Mouse (Mus musculus) G1E (cell line): ENCODE measurements at regions not wholly inside any gene's neighbourhood (a gene's known extent, or its start where the extent isn't known, plus 50 kb on each side); places are given as distances from the start of the nearest gene placed in this dataset.
A peak's percentile ranks its signal among the peaks of the same experiment; 100 is the strongest.

Experiments used
- ATAC-seq: 2 replicates; pipeline ENCODE4 v1.8.0; 2016; ENCODE audit warnings: mild to moderate bottlenecking; ENCODE audit not compliant: insufficient number of reproducible peaks, poor library complexity, low FRiP score, severe bottlenecking; ENCODE audit errors: extremely low read depth
- DNase-seq: peaks from one replicate; pipeline ENCODE4 v3.0.0; 2012; ENCODE audit warnings: low spot score
- H3K27me3 ChIP-seq: 2 replicates; pipeline ENCODE4 v1.6.1; 2012; ENCODE audit warnings: mild to moderate bottlenecking, low read length, inconsistent platforms; ENCODE audit not compliant: insufficient read depth
- H3K36me3 ChIP-seq: replicated peaks from 2 replicates; pipeline ENCODE3; 2012; ENCODE audit warnings: mild to moderate bottlenecking, inconsistent platforms
- H3K4me1 ChIP-seq: 2 replicates; pipeline ENCODE4 v1.6.1; 2012; ENCODE audit warnings: low read depth, low read length, inconsistent platforms, mixed read lengths; ENCODE audit not compliant: insufficient read depth
- H3K4me3 ChIP-seq: 2 replicates; pipeline ENCODE4 v1.5.1; 2012; ENCODE audit warnings: low read depth, mild to moderate bottlenecking, inconsistent platforms, low read length, moderate library complexity, mixed read lengths
- H3K9me3 ChIP-seq: replicated peaks from 2 replicates; pipeline ENCODE4 v1.6.1; 2012; ENCODE audit warnings: inconsistent platforms
- CTCF ChIP-seq: IDR thresholded peaks from 2 replicates; pipeline ENCODE4 v1.5.1; 2012; ENCODE audit warnings: low read depth, low read length, inconsistent platforms, mixed read lengths
- GATA1 ChIP-seq: IDR thresholded peaks from 2 replicates; pipeline ENCODE4 v1.6.1; 2012; ENCODE audit warnings: borderline replicate concordance, low read length, inconsistent platforms, mixed read lengths
- GATA2 ChIP-seq: IDR thresholded peaks from 2 replicates; pipeline ENCODE4 v1.6.1; 2012; ENCODE audit warnings: low read depth, low read length, inconsistent platforms, borderline replicate concordance
- POLR2AphosphoS5 ChIP-seq: IDR thresholded peaks from 2 replicates; pipeline ENCODE4 v1.6.1; 2012; ENCODE audit warnings: low read depth, low read length, inconsistent platforms; ENCODE audit not compliant: insufficient replicate concordance
- TAL1 ChIP-seq: conservative IDR thresholded peaks from 2 replicates; pipeline ENCODE4 v1.6.1; 2012; ENCODE audit warnings: low read depth, low read length, inconsistent platforms, mixed read lengths

- Histone ChIP-seq H3K4me1 (no peaks in the 10 kb centered on the region), H3K9me3 (peaks cover 15% of the 10 kb centered on the region), H3K4me3 (no peak overlapping the region), H3K36me3 (no peaks in the 10 kb centered on the region), H3K27me3 (no peaks in the 10 kb centered on the region)
- TF ChIP-seq GATA2 (no peak), TAL1 (no peak), POLR2AphosphoS5 (no peak), GATA1 (no peak), CTCF (no peak)
- ATAC-seq (no peak), DNase-seq (no peak)
These were observed 171.0 kb upstream of the Dmrta1 start for GRCm38 (mm10) chr4:89508103-89508763.

DNA sequence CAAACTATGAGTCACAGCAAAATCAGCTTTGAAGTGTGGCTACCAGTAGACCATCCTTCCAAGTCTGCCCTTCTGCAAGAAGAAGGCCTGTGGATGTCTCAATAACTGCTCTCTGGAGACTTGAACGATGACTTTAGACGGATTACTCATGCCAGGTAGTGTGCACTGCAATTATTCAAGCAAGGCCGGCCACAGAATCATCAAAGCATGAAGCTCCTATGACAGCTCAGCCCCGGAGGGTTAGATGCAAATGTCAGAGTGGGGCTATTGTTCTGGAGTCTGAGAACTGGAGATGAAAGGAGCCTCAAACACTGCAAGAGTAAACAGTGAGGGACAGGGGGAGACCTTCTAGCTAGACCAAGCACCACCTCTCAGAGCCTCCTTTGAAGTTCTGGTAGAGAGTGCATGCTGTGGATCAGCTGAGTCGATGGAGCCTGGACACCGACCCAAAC lies 173.8 kb upstream of the Dmrta1 start:
- DNase-seq = no peak
- TF ChIP-seq TAL1 (no peak), GATA2 (no peak), POLR2AphosphoS5 (no peak), GATA1 (no peak), CTCF (no peak)
- ATAC-seq = no peak
- Histone ChIP-seq H3K36me3 (no peaks in the 10 kb centered on the region), H3K9me3 (peaks cover 9% of the 10 kb centered on the region), H3K27me3 (no peaks in the 10 kb centered on the region), H3K4me1 (no peaks in the 10 kb centered on the region), H3K4me3 (no peak overlapping the region)

DNA sequence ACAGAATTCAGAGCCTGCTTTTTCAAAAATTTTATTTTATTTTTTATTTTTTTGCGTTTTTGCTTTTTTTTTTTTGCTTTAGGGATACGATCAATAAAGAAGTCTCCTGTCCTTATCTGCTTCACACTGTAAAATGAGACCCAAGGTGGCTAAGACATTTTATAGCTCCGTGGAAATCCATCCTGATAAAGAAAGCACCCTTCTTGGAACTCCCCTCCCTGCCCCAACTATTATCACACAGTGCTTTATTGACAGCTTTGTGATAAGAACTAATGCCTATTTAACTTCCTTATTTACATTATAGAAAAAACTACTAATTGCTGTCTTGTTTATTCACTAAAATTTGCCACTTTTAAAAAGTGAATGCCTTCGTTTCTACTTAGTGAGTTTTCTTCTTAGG lies 179.0 kb upstream of the Dmrta1 start:
- Histone ChIP-seq H3K9me3 (peaks cover 11% of the 10 kb centered on the region), H3K36me3 (no peaks in the 10 kb centered on the region), H3K4me3 (no peak overlapping the region), H3K27me3 (no peaks in the 10 kb centered on the region), H3K4me1 (no peaks in the 10 kb centered on the region)
- DNase-seq = no peak
- TF ChIP-seq CTCF = no peak
- TF ChIP-seq POLR2AphosphoS5 = no peak
- TF ChIP-seq GATA1 = no peak
- TF ChIP-seq GATA2 = no peak
- TF ChIP-seq TAL1 = no peak
- ATAC-seq = peak; percentile 88

DNA sequence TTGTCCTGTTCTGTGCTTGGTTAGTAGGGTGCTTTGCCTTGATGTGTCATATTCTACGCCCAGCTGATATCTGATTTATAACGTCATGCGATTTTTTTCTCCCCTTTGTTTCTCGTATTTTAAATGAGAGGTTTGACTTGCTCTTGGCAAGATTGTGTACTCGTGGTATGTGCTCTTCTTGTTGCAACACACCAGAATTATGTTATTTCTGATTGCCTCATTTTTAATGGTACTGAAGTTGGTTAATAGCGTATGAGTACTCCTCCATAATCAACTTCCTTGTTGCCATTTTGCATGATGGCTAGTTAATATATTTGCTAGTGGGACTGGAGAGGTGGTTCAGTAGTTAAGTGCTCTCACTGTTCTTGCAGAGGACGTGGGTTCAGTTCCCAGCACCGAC lies 180.1 kb upstream of the Cdkn2b start:
- H3K4me3 ChIP-seq = no peak overlapping the region
- no peaks in the 10 kb centered on the region for H3K36me3 ChIP-seq
- H3K4me1 ChIP-seq = no peaks in the 10 kb centered on the region
- TF ChIP-seq GATA2 (no peak), TAL1 (no peak), POLR2AphosphoS5 (no peak), CTCF (no peak), GATA1 (no peak)
- DNase-seq (no peak), ATAC-seq (no peak)
- peaks cover 8% of the 10 kb centered on the region; the same call in 1 of the 2 replicates for H3K9me3 ChIP-seq
- H3K27me3 ChIP-seq = no peaks in the 10 kb centered on the region

GRCm38 (mm10) chr4:89487416-89488165 lies 176.8 kb upstream of the Cdkn2b start:
- TF ChIP-seq POLR2AphosphoS5 (no peak), GATA2 (no peak), CTCF (no peak), GATA1 (no peak), TAL1 (no peak)
- Histone ChIP-seq H3K4me3 (no peak overlapping the region), H3K4me1 (no peaks in the 10 kb centered on the region), H3K9me3 (peaks cover 19% of the 10 kb centered on the region; the same call in 1 of the 2 replicates), H3K27me3 (no peaks in the 10 kb centered on the region), H3K36me3 (no peaks in the 10 kb centered on the region)
- DNase-seq (no peak), ATAC-seq (no peak)

DNA sequence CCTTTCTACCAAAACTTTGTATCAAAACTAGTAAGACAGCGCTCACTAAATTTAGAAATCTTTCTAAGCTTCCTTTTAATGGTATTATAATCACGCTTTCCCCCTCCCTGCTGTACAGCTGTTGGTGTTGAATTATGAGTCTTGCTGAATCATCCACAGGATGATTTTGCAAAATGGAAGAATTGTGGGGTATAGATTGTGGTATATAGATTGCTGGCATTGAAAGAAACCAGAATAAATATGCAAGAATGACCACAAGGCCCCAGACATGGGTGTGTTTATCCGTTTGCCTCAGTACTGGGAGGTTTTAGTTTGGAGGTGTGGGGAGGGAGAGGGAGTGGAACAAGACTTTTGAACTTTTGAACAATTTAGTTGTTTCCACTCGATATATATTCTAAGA lies 176.1 kb upstream of the Cdkn2b start:
- ATAC-seq (peak; percentile 52), DNase-seq (no peak)
- Histone ChIP-seq H3K9me3 (peaks cover 25% of the 10 kb centered on the region), H3K4me3 (no peak overlapping the region), H3K27me3 (no peaks in the 10 kb centered on the region), H3K4me1 (no peaks in the 10 kb centered on the region), H3K36me3 (no peaks in the 10 kb centered on the region)
- TF ChIP-seq GATA2 (no peak), TAL1 (no peak), GATA1 (no peak), CTCF (no peak), POLR2AphosphoS5 (no peak)
